Mouse (Mus musculus): Measurements from ENCODE around the gene Grid1.

Grid1 gene

GRCm38 (mm10) chr14:35029626-35030025, 209.7 kb downstream of the Grid1 start:
- DNase-seq = no peak

GRCm38 (mm10) chr14:35030271-35030670, 210.4 kb downstream of the Grid1 start:
- DNase-seq = no peak

- no peak for DNase-seq
Measured at GRCm38 (mm10) chr14:35032283-35032682, 212.4 kb downstream of the Grid1 start.

GRCm38 (mm10) chr14:35044268-35044667, 224.4 kb downstream of the Grid1 start:
- DNase-seq = no peak

- no peak for DNase-seq
Measured at GRCm38 (mm10) chr14:35044918-35045698, 225.2 kb downstream of the Grid1 start.

GRCm38 (mm10) chr14:35049231-35049630, 229.3 kb downstream of the Grid1 start:
- no peak for DNase-seq

GRCm38 (mm10) chr14:35054139-35054538, 234.2 kb downstream of the Grid1 start:
- no peak for DNase-seq

GRCm38 (mm10) chr14:35074636-35075035, 254.7 kb downstream of the Grid1 start:
- peak; percentile 47 for DNase-seq

- DNase-seq = no peak
Measured at GRCm38 (mm10) chr14:35079954-35080353, 260.0 kb downstream of the Grid1 start.

GRCm38 (mm10) chr14:35092646-35093045, 272.7 kb downstream of the Grid1 start:
- no peak for DNase-seq

GRCm38 (mm10) chr14:35093561-35094186, 273.8 kb downstream of the Grid1 start:
- DNase-seq = no peak

- no peak for DNase-seq
Measured at GRCm38 (mm10) chr14:35095506-35096059, 275.7 kb downstream of the Grid1 start.

- DNase-seq = no peak
Measured at GRCm38 (mm10) chr14:35096085-35096484, 276.2 kb downstream of the Grid1 start.

- no peak for DNase-seq
Measured at GRCm38 (mm10) chr14:35097166-35097565, 277.3 kb downstream of the Grid1 start.

- DNase-seq = no peak
Measured at GRCm38 (mm10) chr14:35103639-35104210, 283.8 kb downstream of the Grid1 start.

- DNase-seq = no peak
Measured at GRCm38 (mm10) chr14:35107596-35107995, 287.7 kb downstream of the Grid1 start.

- DNase-seq = no peak
Measured at GRCm38 (mm10) chr14:35110928-35111327, 291.0 kb downstream of the Grid1 start.

- no peak for DNase-seq
Measured at GRCm38 (mm10) chr14:35112327-35113275, 292.7 kb downstream of the Grid1 start.

GRCm38 (mm10) chr14:35113276-35113645, 293.4 kb downstream of the Grid1 start:
- DNase-seq = no peak

- no peak for DNase-seq
Measured at GRCm38 (mm10) chr14:35115913-35116312, 296.0 kb downstream of the Grid1 start.

- DNase-seq = no peak
Measured at GRCm38 (mm10) chr14:35120089-35120488, 300.2 kb downstream of the Grid1 start.

- no peak for DNase-seq
Measured at GRCm38 (mm10) chr14:35120905-35121304, 301.0 kb downstream of the Grid1 start.

- DNase-seq = no peak
Measured at GRCm38 (mm10) chr14:35122111-35122510, 302.2 kb downstream of the Grid1 start.
